Mouse (Mus musculus): ENCODE data around the gene Smcr8. TPM values are rescaled to one million over a fixed set of nuclear protein-coding genes. Genes with fewer than 3 reads are reported as not detected.

Smcr8 gene
- polyA plus RNA-seq, 1 experiment from 2014 or later, result 2.5 TPM

DNA sequence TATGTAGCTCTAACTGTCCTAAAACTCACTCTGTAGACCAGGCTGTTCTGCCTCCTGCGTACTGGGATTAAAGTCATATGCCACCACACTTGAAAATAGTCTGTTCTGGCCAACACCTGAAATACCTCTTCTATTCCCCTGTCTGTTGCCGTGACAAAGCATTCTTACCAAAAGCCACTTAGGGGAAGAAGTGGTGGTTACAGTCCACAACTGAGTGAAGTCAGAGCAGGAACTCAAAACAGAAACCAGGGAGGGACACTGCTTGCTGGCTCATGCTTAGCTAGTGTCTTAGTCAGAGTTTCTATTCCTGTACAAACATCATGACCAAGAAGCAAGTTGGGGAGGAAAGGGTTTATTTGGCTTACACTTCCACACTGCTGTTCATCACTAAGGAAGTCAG lies 8.0 kb upstream of the Smcr8 start:
- peak; percentile 91 for ATAC-seq
- 47% methylated on average over 2 of the region's 2 CpGs for WGBS
- no peak for TF ChIP-seq CTCF (IDR thresholded peaks at IDR 0.05)
- peak; percentile 56 for TF ChIP-seq EP300 (IDR thresholded peaks at IDR 0.05)

DNA sequence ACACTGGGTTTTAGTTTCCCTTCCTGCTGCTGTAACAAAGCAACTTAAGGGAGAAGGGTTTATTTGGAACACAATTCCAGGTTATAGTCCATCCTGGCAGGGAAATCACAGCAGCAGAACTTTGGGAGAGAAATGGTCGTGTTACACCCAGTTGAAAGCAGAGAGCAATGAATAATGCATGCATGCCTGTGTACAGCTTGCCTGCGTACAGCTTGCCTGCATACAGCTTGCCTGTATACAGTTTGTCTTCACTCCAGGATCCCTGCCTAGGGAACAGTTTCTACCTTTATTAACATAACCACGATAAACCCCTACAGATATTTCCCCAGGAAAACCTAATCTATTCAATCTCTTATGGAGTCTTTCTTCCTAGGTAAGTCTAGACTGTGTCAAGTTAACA lies 6.5 kb upstream of the Smcr8 start:
- H3K27me3 ChIP-seq (replicated peaks; ENCODE audit: insufficient read depth, low read length), result no peaks in the 10 kb centered on the region
- no peak overlapping the region for H3K9ac ChIP-seq (replicated peaks; ENCODE audit: low read depth)
- WGBS, result 85% methylated on average over 3 of the region's 3 CpGs
- ATAC-seq (no peak), DNase-seq (ENCODE audit: low spot score) (no peak)
- H3K4me1 ChIP-seq (ENCODE audit: insufficient read depth, low read depth, low read length), result peaks cover 9% of the 10 kb centered on the region; the same call in 1 of the 2 replicates
- no peak overlapping the region for H3K27ac ChIP-seq (ENCODE audit: low read length)
- no peaks in the 10 kb centered on the region for H3K36me3 ChIP-seq (ENCODE audit: insufficient read depth, low read length)
- TF ChIP-seq EP300 (IDR thresholded peaks at IDR 0.05), result no peak
- no peak for TF ChIP-seq CTCF (IDR thresholded peaks at IDR 0.05)
- no peak overlapping the region for H3K4me3 ChIP-seq (ENCODE audit: low read depth, low read length)
- no peak overlapping the region for H3K4me2 ChIP-seq (replicated peaks; ENCODE audit: low read depth, low read length)
- no peaks in the 10 kb centered on the region for H3K9me3 ChIP-seq (ENCODE audit: low read length)

More for the DNA sequence above, 8.0 kb upstream of the Smcr8 start:
- Histone ChIP-seq H3K4me3 (ENCODE audit: low read depth, low read length) (no peak overlapping the region), H3K4me1 (ENCODE audit: insufficient read depth, low read depth, low read length) (no peaks in the 10 kb centered on the region), H3K9ac (replicated peaks; ENCODE audit: low read depth) (no peak overlapping the region), H3K27ac (ENCODE audit: low read length) (0 out of 2 replicates have a peak overlapping the region, but pooled peaks have one; percentile 3), H3K27me3 (replicated peaks; ENCODE audit: insufficient read depth, low read length) (no peaks in the 10 kb centered on the region), H3K4me2 (replicated peaks; ENCODE audit: low read depth, low read length) (no peak overlapping the region), H3K9me3 (ENCODE audit: low read length) (no peaks in the 10 kb centered on the region), H3K36me3 (ENCODE audit: insufficient read depth, low read length) (no peaks in the 10 kb centered on the region)
- peak; percentile 81 for DNase-seq (ENCODE audit: low spot score)

DNA sequence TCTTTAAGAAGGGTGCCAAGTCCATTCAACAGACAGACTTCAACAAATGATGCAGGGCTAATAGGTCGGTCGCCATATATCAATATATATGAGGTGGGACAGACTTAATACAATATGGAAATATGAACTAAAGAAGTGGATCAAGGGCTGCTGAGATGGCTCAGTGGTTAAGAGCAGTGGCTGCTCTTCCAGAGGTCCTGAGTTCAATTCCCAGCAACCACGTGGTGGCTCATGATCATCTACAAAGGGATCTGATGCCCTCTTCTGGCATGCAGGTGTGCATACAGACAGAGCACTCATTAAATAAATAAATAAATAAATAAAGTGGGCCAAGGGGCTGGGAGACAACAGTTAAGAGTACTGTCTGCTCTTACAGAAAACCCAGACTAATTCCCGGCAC lies 5.2 kb upstream of the Smcr8 start:
- Histone ChIP-seq H3K36me3 (ENCODE audit: insufficient read depth, low read length) (no peaks in the 10 kb centered on the region), H3K27ac (ENCODE audit: low read length) (no peak overlapping the region), H3K9me3 (ENCODE audit: low read length) (no peaks in the 10 kb centered on the region), H3K4me1 (ENCODE audit: insufficient read depth, low read depth, low read length) (peaks cover 9% of the 10 kb centered on the region; the same call in 1 of the 2 replicates), H3K4me3 (ENCODE audit: low read depth, low read length) (no peak overlapping the region), H3K9ac (replicated peaks; ENCODE audit: low read depth) (no peak overlapping the region), H3K4me2 (replicated peaks; ENCODE audit: low read depth, low read length) (no peak overlapping the region), H3K27me3 (replicated peaks; ENCODE audit: insufficient read depth, low read length) (no peaks in the 10 kb centered on the region)
- TF ChIP-seq EP300 (IDR thresholded peaks at IDR 0.05) (no peak), CTCF (IDR thresholded peaks at IDR 0.05) (no peak)
- WGBS, result 79% methylated on average over 4 of the region's 4 CpGs
- ATAC-seq (no peak), DNase-seq (ENCODE audit: low spot score) (no peak)

DNA sequence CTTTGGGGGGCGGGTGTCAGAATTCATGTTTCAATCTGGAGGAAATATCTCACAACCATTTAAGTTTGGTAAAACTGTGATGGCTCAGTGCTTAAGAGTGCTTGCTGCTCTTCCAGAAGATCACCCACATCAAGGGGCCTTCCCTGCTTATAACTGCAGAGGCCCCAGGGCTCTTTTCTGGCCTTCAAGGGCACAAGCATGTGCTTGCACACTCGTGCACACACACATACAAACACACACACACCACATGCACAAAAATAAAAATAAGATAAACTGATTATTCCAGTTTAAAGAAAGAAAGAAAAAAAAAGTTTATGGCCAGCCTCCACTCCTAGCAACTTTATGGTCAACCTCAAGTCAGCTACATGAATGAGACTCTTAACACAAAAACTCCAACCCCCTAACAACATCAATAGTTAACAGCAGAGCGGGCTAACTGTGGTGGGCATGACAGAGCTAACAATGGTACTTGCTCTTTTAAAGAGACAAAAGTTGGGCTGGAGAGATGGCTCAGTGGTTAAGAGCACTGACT lies 3.1 kb upstream of the Smcr8 start:
- no peaks in the 10 kb centered on the region for H3K36me3 ChIP-seq (ENCODE audit: insufficient read depth, low read length)
- H3K9ac ChIP-seq (replicated peaks; ENCODE audit: low read depth), result no peak overlapping the region
- no peak for DNase-seq (ENCODE audit: low spot score)
- no peak overlapping the region for H3K4me3 ChIP-seq (ENCODE audit: low read depth, low read length)
- H3K4me1 ChIP-seq (ENCODE audit: insufficient read depth, low read depth, low read length), result peaks cover 24% of the 10 kb centered on the region
- H3K27ac ChIP-seq (ENCODE audit: low read length), result no peak overlapping the region
- no peaks in the 10 kb centered on the region for H3K27me3 ChIP-seq (replicated peaks; ENCODE audit: insufficient read depth, low read length)
- WGBS, result 82% methylated on average over 3 of the region's 3 CpGs
- no peak for TF ChIP-seq EP300 (IDR thresholded peaks at IDR 0.05)
- no peak for TF ChIP-seq CTCF (IDR thresholded peaks at IDR 0.05)
- no peaks in the 10 kb centered on the region for H3K9me3 ChIP-seq (ENCODE audit: low read length)
- no peak overlapping the region for H3K4me2 ChIP-seq (replicated peaks; ENCODE audit: low read depth, low read length)
- ATAC-seq, result no peak

DNA sequence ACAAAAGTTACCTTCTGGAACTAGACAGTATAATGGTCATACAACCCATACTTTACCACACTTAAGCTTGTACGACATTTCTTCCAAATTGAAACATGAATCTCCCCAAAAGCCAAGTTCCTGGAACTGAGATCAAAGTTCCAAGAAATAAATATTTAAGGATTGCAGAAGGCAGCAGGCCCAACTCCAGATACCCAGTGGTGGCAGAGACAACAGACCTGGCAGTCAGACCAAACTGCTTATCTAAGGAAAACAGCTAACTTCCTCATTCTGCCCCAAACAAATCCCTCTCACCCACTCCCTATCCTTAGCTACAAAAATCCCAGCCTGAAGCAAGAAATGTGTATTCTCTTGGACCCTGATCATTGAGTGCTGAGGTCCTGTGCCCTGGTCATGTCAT lies 2.5 kb upstream of the Smcr8 start:
- Histone ChIP-seq H3K4me2 (replicated peaks; ENCODE audit: low read depth, low read length) (no peak overlapping the region), H3K4me1 (ENCODE audit: insufficient read depth, low read depth, low read length) (peaks cover 30% of the 10 kb centered on the region), H3K4me3 (ENCODE audit: low read depth, low read length) (no peak overlapping the region), H3K36me3 (ENCODE audit: insufficient read depth, low read length) (no peaks in the 10 kb centered on the region), H3K27ac (ENCODE audit: low read length) (0 out of 2 replicates have a peak overlapping the region, but pooled peaks have one; percentile 23), H3K9ac (replicated peaks; ENCODE audit: low read depth) (peak overlapping the region; percentile 12; the same call in 1 of the 2 replicates), H3K9me3 (ENCODE audit: low read length) (no peaks in the 10 kb centered on the region), H3K27me3 (replicated peaks; ENCODE audit: insufficient read depth, low read length) (no peaks in the 10 kb centered on the region)
- DNase-seq (ENCODE audit: low spot score) (peak; percentile 33), ATAC-seq (no peak)
- TF ChIP-seq EP300 (IDR thresholded peaks at IDR 0.05) (no peak), CTCF (IDR thresholded peaks at IDR 0.05) (no peak)
- WGBS, result 28% methylated on average over 1 of the region's 1 CpGs

DNA sequence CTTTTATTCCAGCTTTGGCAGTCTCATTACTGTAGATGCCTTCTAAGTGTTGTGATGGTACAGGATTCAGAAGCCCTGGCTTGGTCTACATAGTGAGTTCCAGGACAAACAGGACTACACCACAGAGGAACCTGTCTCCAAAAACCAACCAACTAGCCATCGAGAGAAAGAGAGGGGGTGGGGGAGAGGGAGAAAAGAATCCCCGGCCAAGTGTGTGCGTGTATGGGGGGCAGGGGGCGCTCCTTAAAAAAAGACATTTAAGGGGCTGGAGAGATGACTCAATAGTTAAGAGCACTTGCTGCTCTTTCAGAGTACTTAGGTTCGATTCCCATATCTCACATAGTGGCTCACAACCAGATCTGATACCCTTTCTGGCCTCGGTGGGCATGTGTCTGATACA lies 1.7 kb upstream of the Smcr8 start:
- H3K9ac ChIP-seq (replicated peaks; ENCODE audit: low read depth), result peak overlapping the region; percentile 12; the same call in 1 of the 2 replicates
- no peaks in the 10 kb centered on the region for H3K27me3 ChIP-seq (replicated peaks; ENCODE audit: insufficient read depth, low read length)
- WGBS, result 34% methylated on average over 6 of the region's 6 CpGs
- no peaks in the 10 kb centered on the region; the same call in 1 of the 2 replicates for H3K36me3 ChIP-seq (ENCODE audit: insufficient read depth, low read length)
- peaks cover 37% of the 10 kb centered on the region for H3K4me1 ChIP-seq (ENCODE audit: insufficient read depth, low read depth, low read length)
- no peak for ATAC-seq
- H3K4me2 ChIP-seq (replicated peaks; ENCODE audit: low read depth, low read length), result peak overlapping the region; percentile 70
- no peak for DNase-seq (ENCODE audit: low spot score)
- TF ChIP-seq CTCF (IDR thresholded peaks at IDR 0.05) (no peak), EP300 (IDR thresholded peaks at IDR 0.05) (no peak)
- peak overlapping the region; percentile 23; the same call in 1 of the 2 replicates for H3K27ac ChIP-seq (ENCODE audit: low read length)
- no peaks in the 10 kb centered on the region for H3K9me3 ChIP-seq (ENCODE audit: low read length)
- H3K4me3 ChIP-seq (ENCODE audit: low read depth, low read length), result no peak overlapping the region
